Mouse (Mus musculus): Measurements from ENCODE around the gene Gm28308. TPM values are rescaled to one million over a fixed set of nuclear protein-coding genes. Genes with fewer than 3 reads are reported as not detected.
A peak's percentile ranks its signal among the peaks of the same experiment; 100 is the strongest.

The Gm28308 gene
- total and polyA plus RNA-seq, 2 experiments from 2014 or later: 2.2 TPM; not detected in 1

- peak within 1 kb of the TSS; percentile 44 for H3K9ac ChIP-seq (replicated peaks; ENCODE audit: low read length)
- DNase-seq (ENCODE audit: low spot score) (peak; percentile 83), ATAC-seq (peak; percentile 82)
- H3K9me3 ChIP-seq (ENCODE audit: low read length): no peaks in the 10 kb centered on the region
- no peaks in the 10 kb centered on the region for H3K36me3 ChIP-seq (ENCODE audit: insufficient read depth, low read length)
- H3K4me2 ChIP-seq (ENCODE audit: low read depth, low read length): peak within 1 kb of the TSS; percentile 52
- H3K4me1 ChIP-seq (ENCODE audit: insufficient read depth, low read length): no peaks in the 10 kb centered on the region
- H3K27ac ChIP-seq: peak within 1 kb of the TSS; percentile 69
- TF ChIP-seq CTCF (IDR thresholded peaks at IDR 0.05; ENCODE audit: low read depth): peak; percentile 67
- H3K4me3 ChIP-seq (ENCODE audit: low read length): peak within 1 kb of the TSS; percentile 41
- peaks cover 87% of the 10 kb centered on the region for H3K27me3 ChIP-seq (ENCODE audit: insufficient read depth, low read length)
- under 1% methylated on average over 65 of the region's 65 CpGs for WGBS
Observed at GRCm38 (mm10) chr6:52204050-52204752, 8.9 kb downstream of the Gm28308 start, which contains the start of gene Hoxa5. Hoxa5 (minus strand) TSS chr6:52204587.

GRCm38 (mm10) chr6:52203371-52204049 lies 9.6 kb downstream of the Gm28308 start:
- TF ChIP-seq CTCF (IDR thresholded peaks at IDR 0.05; ENCODE audit: low read depth): no peak
- Histone ChIP-seq H3K27me3 (ENCODE audit: insufficient read depth, low read length) (peaks cover 87% of the 10 kb centered on the region), H3K36me3 (ENCODE audit: insufficient read depth, low read length) (no peaks in the 10 kb centered on the region), H3K9ac (replicated peaks; ENCODE audit: low read length) (peak overlapping the region; percentile 44), H3K4me1 (ENCODE audit: insufficient read depth, low read length) (no peaks in the 10 kb centered on the region), H3K27ac (peak overlapping the region; percentile 69), H3K4me3 (ENCODE audit: low read length) (peak overlapping the region; percentile 41), H3K9me3 (ENCODE audit: low read length) (no peaks in the 10 kb centered on the region), H3K4me2 (ENCODE audit: low read depth, low read length) (peak overlapping the region; percentile 52)
- ATAC-seq (0 out of 2 replicates have a peak, but pooled peaks have one; percentile 40), DNase-seq (ENCODE audit: low spot score) (no peak)
- WGBS: 0% methylated on average over 33 of the region's 46 CpGs

GRCm38 (mm10) chr6:52203121-52203370 lies 10.1 kb downstream of the Gm28308 start:
- ATAC-seq: no peak
- peak overlapping the region; percentile 41 for H3K4me3 ChIP-seq (ENCODE audit: low read length)
- 0 out of 2 replicates have a peak overlapping the region, but pooled peaks have one; percentile 44 for H3K9ac ChIP-seq (replicated peaks; ENCODE audit: low read length)

GRCm38 (mm10) chr6:52202362-52203120 lies 10.6 kb downstream of the Gm28308 start:
- H3K36me3 ChIP-seq (ENCODE audit: insufficient read depth, low read length): no peaks in the 10 kb centered on the region
- peak overlapping the region; percentile 41 for H3K4me3 ChIP-seq (ENCODE audit: low read length)
- H3K4me1 ChIP-seq (ENCODE audit: insufficient read depth, low read length): no peaks in the 10 kb centered on the region
- WGBS: 5% methylated on average over 22 of the region's 22 CpGs
- peaks cover 89% of the 10 kb centered on the region for H3K27me3 ChIP-seq (ENCODE audit: insufficient read depth, low read length)
- H3K27ac ChIP-seq: no peak overlapping the region
- no peak for ATAC-seq
- peak overlapping the region; percentile 52 for H3K4me2 ChIP-seq (ENCODE audit: low read depth, low read length)
- TF ChIP-seq CTCF (IDR thresholded peaks at IDR 0.05; ENCODE audit: low read depth): no peak
- peak overlapping the region; percentile 44; the same call in 1 of the 2 replicates for H3K9ac ChIP-seq (replicated peaks; ENCODE audit: low read length)
- DNase-seq (ENCODE audit: low spot score): no peak
- H3K9me3 ChIP-seq (ENCODE audit: low read length): no peaks in the 10 kb centered on the region

More at GRCm38 (mm10) chr6:52203121-52203370, 10.1 kb downstream of the Gm28308 start:
- Histone ChIP-seq H3K4me1 (ENCODE audit: insufficient read depth, low read length) (no peaks in the 10 kb centered on the region), H3K36me3 (ENCODE audit: insufficient read depth, low read length) (no peaks in the 10 kb centered on the region), H3K27ac (no peak overlapping the region), H3K4me2 (ENCODE audit: low read depth, low read length) (peak overlapping the region; percentile 52), H3K9me3 (ENCODE audit: low read length) (no peaks in the 10 kb centered on the region), H3K27me3 (ENCODE audit: insufficient read depth, low read length) (peaks cover 87% of the 10 kb centered on the region)
- WGBS: under 1% methylated on average over 10 of the region's 10 CpGs
- TF ChIP-seq CTCF (IDR thresholded peaks at IDR 0.05; ENCODE audit: low read depth): no peak
- DNase-seq (ENCODE audit: low spot score): no peak

GRCm38 (mm10) chr6:52201269-52201668 lies 11.9 kb downstream of the Gm28308 start:
- Histone ChIP-seq H3K4me2 (ENCODE audit: low read depth, low read length) (no peak overlapping the region), H3K4me1 (ENCODE audit: insufficient read depth, low read length) (no peaks in the 10 kb centered on the region), H3K27me3 (ENCODE audit: insufficient read depth, low read length) (peaks cover 89% of the 10 kb centered on the region), H3K9ac (replicated peaks; ENCODE audit: low read length) (no peak overlapping the region), H3K9me3 (ENCODE audit: low read length) (no peaks in the 10 kb centered on the region), H3K27ac (no peak overlapping the region), H3K4me3 (ENCODE audit: low read length) (no peak overlapping the region), H3K36me3 (ENCODE audit: insufficient read depth, low read length) (no peaks in the 10 kb centered on the region)
- no peak for TF ChIP-seq CTCF (IDR thresholded peaks at IDR 0.05; ENCODE audit: low read depth)
- no peak for ATAC-seq
- WGBS: 26% methylated on average over 1 of the region's 1 CpGs
- DNase-seq (ENCODE audit: low spot score): no peak

- DNase-seq (ENCODE audit: low spot score): no peak
- H3K4me3 ChIP-seq (ENCODE audit: low read length): no peak overlapping the region
- no peaks in the 10 kb centered on the region for H3K9me3 ChIP-seq (ENCODE audit: low read length)
- no peak for TF ChIP-seq CTCF (IDR thresholded peaks at IDR 0.05; ENCODE audit: low read depth)
- ATAC-seq: no peak
- 0 out of 2 replicates have a peak overlapping the region, but pooled peaks have one; percentile 8 for H3K4me2 ChIP-seq (ENCODE audit: low read depth, low read length)
- H3K9ac ChIP-seq (replicated peaks; ENCODE audit: low read length): no peak overlapping the region
- no peaks in the 10 kb centered on the region for H3K4me1 ChIP-seq (ENCODE audit: insufficient read depth, low read length)
- 15% methylated on average over 10 of the region's 10 CpGs for WGBS
- H3K27me3 ChIP-seq (ENCODE audit: insufficient read depth, low read length): peaks cover 90% of the 10 kb centered on the region
- no peak overlapping the region for H3K27ac ChIP-seq
- no peaks in the 10 kb centered on the region for H3K36me3 ChIP-seq (ENCODE audit: insufficient read depth, low read length)
Observed at GRCm38 (mm10) chr6:52200751-52201250, 12.3 kb downstream of the Gm28308 start.
